In genomic region chr7:117382006-117382405, GRCm38 (mm10) we compare ENCODE assay signal across 8 mouse cellular contexts. TPM values are rescaled to one million over a fixed set of nuclear protein-coding genes. Genes with fewer than 3 reads are reported as not detected.
A peak's percentile ranks its signal among the peaks of the same experiment; 100 is the strongest.
DNase-seq lines count a peak whose midpoint lies in the region; ATAC-seq lines count a peak whose summit lies in the region.

No protein-coding gene starts in this region.

- no peak overlapping the region for H3K27ac ChIP-seq in kidney, embryonic 14.5 days (ENCODE audit: low read depth, low read length)
- H3K27ac ChIP-seq in embryonic facial prominence, embryonic 10.5 days (replicated peaks) = peak overlapping the region; percentile 93; the same call in 1 of the 2 replicates
- H3K27ac ChIP-seq in hindbrain, embryonic 14.5 days = no peak overlapping the region
- H3K27ac ChIP-seq in midbrain, embryonic 14.5 days (replicated peaks; ENCODE audit: low read depth, low read length) = no peak overlapping the region; the same call in 1 of the 2 replicates

- peak overlapping the region; percentile 82 for H3K4me3 ChIP-seq in kidney, embryonic 14.5 days (ENCODE audit: low read length)
- peak overlapping the region; percentile 88 for H3K4me3 ChIP-seq in embryonic facial prominence, embryonic 10.5 days
- H3K4me3 ChIP-seq in hindbrain, embryonic 14.5 days (replicated peaks; ENCODE audit: low read length) = peak overlapping the region; percentile 77
- peak overlapping the region; percentile 73 for H3K4me3 ChIP-seq in midbrain, embryonic 14.5 days (replicated peaks; ENCODE audit: low read depth, low read length)

- no peaks in the 10 kb centered on the region for H3K9me3 ChIP-seq in kidney, embryonic 14.5 days (ENCODE audit: control insufficient read depth, low read length)
- H3K9me3 ChIP-seq in embryonic facial prominence, embryonic 10.5 days = no peaks in the 10 kb centered on the region
- H3K9me3 ChIP-seq in hindbrain, embryonic 14.5 days (ENCODE audit: control insufficient read depth, low read length) = no peaks in the 10 kb centered on the region
- no peaks in the 10 kb centered on the region for H3K9me3 ChIP-seq in midbrain, embryonic 14.5 days (ENCODE audit: control insufficient read depth, low read length)

- peaks cover 13% of the 10 kb centered on the region for H3K4me1 ChIP-seq in kidney, embryonic 14.5 days (ENCODE audit: control insufficient read depth, insufficient read depth, low read length)
- peaks cover 29% of the 10 kb centered on the region for H3K4me1 ChIP-seq in embryonic facial prominence, embryonic 10.5 days
- H3K4me1 ChIP-seq in hindbrain, embryonic 14.5 days (replicated peaks; ENCODE audit: control insufficient read depth, insufficient read depth, low read length) = peaks cover 22% of the 10 kb centered on the region
- H3K4me1 ChIP-seq in midbrain, embryonic 14.5 days (ENCODE audit: control insufficient read depth, insufficient read depth, low read length) = peaks cover 8% of the 10 kb centered on the region; the same call in 1 of the 2 replicates

- no peaks in the 10 kb centered on the region for H3K36me3 ChIP-seq in kidney, embryonic 14.5 days (ENCODE audit: control insufficient read depth, insufficient read depth, low read length)
- no peaks in the 10 kb centered on the region for H3K36me3 ChIP-seq in embryonic facial prominence, embryonic 10.5 days (replicated peaks)
- H3K36me3 ChIP-seq in hindbrain, embryonic 14.5 days (replicated peaks; ENCODE audit: control insufficient read depth, insufficient read depth) = no peaks in the 10 kb centered on the region
- H3K36me3 ChIP-seq in midbrain, embryonic 14.5 days (ENCODE audit: control insufficient read depth, insufficient read depth, low read length) = no peaks in the 10 kb centered on the region

- ATAC-seq in kidney, embryonic 14.5 days (ENCODE audit: low FRiP score, low TSS enrichment) = no peak
- ATAC-seq in hindbrain, embryonic 14.5 days (ENCODE audit: low FRiP score) = no peak
- no peak for ATAC-seq in midbrain, embryonic 14.5 days (ENCODE audit: low FRiP score, low TSS enrichment)

- no peak for DNase-seq in kidney, postnatal 14 days
- DNase-seq in embryonic facial prominence, embryonic 10.5 days (ENCODE audit: low spot score) = no peak
- no peak for DNase-seq in hindbrain, embryonic 14.5 days (ENCODE audit: low spot score)
- DNase-seq in midbrain, embryonic 14.5 days = no peak
- no peak for DNase-seq in cerebellum, adult 9-11 months
- no peak for DNase-seq in cerebellum, adult 8-10 months
- DNase-seq in lung, postnatal 4 days = no peak

- H3K9ac ChIP-seq in kidney, embryonic 14.5 days (ENCODE audit: low read depth, low read length) = peak overlapping the region; percentile 79; the same call in 1 of the 2 replicates
- H3K9ac ChIP-seq in hindbrain, embryonic 14.5 days = peak overlapping the region; percentile 84
- peak overlapping the region; percentile 90 for H3K9ac ChIP-seq in midbrain, embryonic 14.5 days (replicated peaks; ENCODE audit: low read length)

- WGBS in kidney, embryonic 14.5 days = 27% methylated on average over 2 of the region's 2 CpGs
- WGBS in embryonic facial prominence, embryonic 10.5 days = 32% methylated on average over 2 of the region's 2 CpGs
- 39% methylated on average over 2 of the region's 2 CpGs for WGBS in hindbrain, embryonic 14.5 days
- 33% methylated on average over 2 of the region's 2 CpGs for WGBS in midbrain, embryonic 14.5 days

- H3K27me3 ChIP-seq in kidney, embryonic 14.5 days (ENCODE audit: control insufficient read depth, insufficient read depth, low read length) = no peaks in the 10 kb centered on the region
- H3K27me3 ChIP-seq in embryonic facial prominence, embryonic 10.5 days (replicated peaks; ENCODE audit: low read depth, poor library complexity, severe bottlenecking) = peaks cover 45% of the 10 kb centered on the region
- 0 out of 2 replicates have a peak, but pooled peaks cover 17% of the 10 kb centered on the region for H3K27me3 ChIP-seq in hindbrain, embryonic 14.5 days (ENCODE audit: control insufficient read depth, insufficient read depth, low read length)
- H3K27me3 ChIP-seq in midbrain, embryonic 14.5 days (ENCODE audit: control insufficient read depth, insufficient read depth, low read length) = no peaks in the 10 kb centered on the region; the same call in 1 of the 2 replicates

- peak overlapping the region; percentile 92 for H3K4me2 ChIP-seq in kidney, embryonic 14.5 days (replicated peaks; ENCODE audit: low read depth, low read length)
- peak overlapping the region; percentile 83 for H3K4me2 ChIP-seq in hindbrain, embryonic 14.5 days (replicated peaks)
- H3K4me2 ChIP-seq in midbrain, embryonic 14.5 days (ENCODE audit: low read length) = peak overlapping the region; percentile 88

RNA-seq across cellular contexts. Expression of gene Xylt1, which starts 1.2 kb away (rescaled TPM):
- polyA plus RNA-seq in kidney, embryonic 14.5 days (2014; fragmentation: Nextera tagmentation; extraction: Ambion mirVana) = 3.7 and 4.6 TPM in 2 replicates
- polyA plus RNA-seq in embryonic facial prominence, embryonic 10.5 days (2016; fragmentation: Nextera tagmentation; extraction: Ambion mirVana) = 0.84 and 0.86 TPM in 2 replicates
- 4.2 and 4.3 TPM in 2 replicates for polyA plus RNA-seq in hindbrain, embryonic 14.5 days (2014; fragmentation: Nextera tagmentation; extraction: Ambion mirVana)
- 3.0 and 3.9 TPM in 2 replicates for polyA plus RNA-seq in midbrain, embryonic 14.5 days (2014; fragmentation: Nextera tagmentation; extraction: Ambion mirVana)
